Mouse (Mus musculus): ENCODE measurements at regions not wholly inside any gene's neighbourhood (a gene's known extent, or its start where the extent isn't known, plus 50 kb on each side); places are given as distances from the start of the nearest gene placed in this dataset.

DNA sequence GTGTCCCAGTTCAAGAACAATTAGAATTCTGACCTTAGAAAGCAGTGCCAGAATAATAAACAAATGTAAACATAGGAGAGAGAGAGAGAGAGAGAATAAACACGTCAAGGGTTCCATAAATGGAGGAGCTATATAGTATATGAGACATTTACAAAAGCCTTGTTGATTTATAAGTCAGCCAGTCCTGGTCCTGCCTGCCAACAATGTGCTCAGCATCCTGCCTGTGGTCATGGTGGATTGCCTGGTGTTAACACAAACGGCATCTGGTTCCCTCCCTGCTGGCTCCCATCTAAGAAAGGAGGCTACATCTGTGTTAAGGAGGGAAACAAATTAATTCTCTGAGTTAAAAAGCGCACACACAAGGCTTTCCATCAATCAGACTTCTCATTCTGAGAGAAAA, 133.5 kb upstream of the Hnrnpa3 start:
- in situ Hi-C loops (cut with MboI; ENCODE audit: low sequenced_read_pairs): no loop called here

- in situ Hi-C loops (cut with MboI; ENCODE audit: low sequenced_read_pairs): no loop called here
Measured at GRCm38 (mm10) chr2:75528706-75529105, 130.4 kb upstream of the Hnrnpa3 start.

DNA sequence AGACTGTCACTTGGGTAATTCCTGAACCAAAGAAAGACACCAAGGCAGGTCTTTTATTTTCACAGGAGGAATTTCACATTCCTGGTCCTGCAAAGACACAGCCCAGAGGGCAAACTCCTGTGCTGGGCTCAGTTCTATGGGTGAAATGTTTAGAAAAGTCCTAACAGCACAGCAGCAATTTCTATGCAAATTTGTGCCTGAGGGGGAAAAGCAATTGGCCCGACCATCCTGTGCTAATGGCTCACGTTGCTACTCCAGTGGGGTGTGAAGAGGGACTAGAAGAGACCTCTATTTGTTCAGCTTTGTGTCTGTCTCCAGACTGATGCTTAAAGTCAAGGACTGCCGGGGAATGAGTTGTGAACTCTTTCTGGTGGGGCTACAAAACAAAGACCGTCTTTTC, 120.9 kb upstream of the Hnrnpa3 start:
- in situ Hi-C loops (cut with MboI; ENCODE audit: low sequenced_read_pairs): no loop called here

DNA sequence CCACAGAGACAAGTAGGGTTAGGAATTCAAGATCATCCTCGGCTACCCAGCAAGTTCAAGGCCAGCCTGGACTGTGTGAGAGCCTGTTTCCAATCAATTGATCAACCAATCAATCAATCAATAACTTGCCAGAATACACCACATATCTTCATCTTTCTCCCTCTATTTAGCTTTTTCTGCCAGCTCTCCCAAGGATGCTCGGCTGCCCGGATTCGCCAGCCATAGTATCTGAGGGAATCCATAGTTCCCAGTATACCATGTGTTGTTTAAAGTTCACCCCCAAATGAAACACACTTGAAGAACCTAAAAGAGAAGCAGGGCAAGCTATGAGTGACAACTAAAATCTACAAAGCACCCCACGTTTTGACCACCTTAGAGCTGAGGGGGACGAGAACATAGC, 119.3 kb upstream of the Hnrnpa3 start:
- in situ Hi-C loops (cut with MboI; ENCODE audit: low sequenced_read_pairs): no loop called here

DNA sequence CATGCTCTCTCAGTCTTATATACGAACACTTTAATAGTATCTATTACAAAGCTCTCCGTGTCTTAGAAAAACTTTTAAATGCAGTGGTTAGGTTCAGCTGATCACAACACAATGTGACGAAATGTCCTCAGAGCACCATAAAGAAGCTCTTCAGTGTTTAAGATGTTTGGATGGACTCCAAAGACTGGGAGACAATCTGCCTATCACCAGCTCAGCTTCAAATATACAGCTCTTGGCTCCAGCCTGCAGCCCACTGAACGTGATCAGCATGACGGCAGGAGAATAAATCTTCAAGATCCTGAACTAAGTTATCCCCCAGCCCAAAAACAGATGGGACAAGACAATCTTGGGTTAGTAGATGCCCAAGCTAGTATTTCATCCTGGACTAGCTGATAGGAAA, 116.7 kb upstream of the Hnrnpa3 start:
- in situ Hi-C loops (cut with MboI; ENCODE audit: low sequenced_read_pairs): no loop called here

GRCm38 (mm10) chr2:75542781-75543180, 116.3 kb upstream of the Hnrnpa3 start:
- in situ Hi-C loops (cut with MboI; ENCODE audit: low sequenced_read_pairs): no loop called here

DNA sequence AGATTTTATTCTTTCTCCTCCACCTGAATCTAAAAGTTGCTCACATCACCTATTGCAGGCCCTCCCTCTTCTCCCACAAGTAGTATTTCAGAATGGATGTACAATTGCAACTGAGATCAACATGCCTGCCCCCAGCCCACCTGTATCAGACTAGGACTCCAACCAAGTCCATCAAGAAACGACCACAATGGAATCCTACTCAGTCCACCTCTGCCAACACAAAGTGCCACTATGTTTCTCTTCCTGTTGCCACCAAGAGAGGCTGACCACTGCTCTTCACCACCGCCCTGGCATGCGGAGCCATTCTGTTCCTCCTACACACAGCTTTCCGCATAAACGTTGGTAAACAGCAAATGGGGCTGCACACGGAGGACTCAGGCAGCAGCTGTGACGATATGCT, 113.1 kb upstream of the Hnrnpa3 start:
- in situ Hi-C loops (cut with MboI; ENCODE audit: low sequenced_read_pairs): no loop called here

DNA sequence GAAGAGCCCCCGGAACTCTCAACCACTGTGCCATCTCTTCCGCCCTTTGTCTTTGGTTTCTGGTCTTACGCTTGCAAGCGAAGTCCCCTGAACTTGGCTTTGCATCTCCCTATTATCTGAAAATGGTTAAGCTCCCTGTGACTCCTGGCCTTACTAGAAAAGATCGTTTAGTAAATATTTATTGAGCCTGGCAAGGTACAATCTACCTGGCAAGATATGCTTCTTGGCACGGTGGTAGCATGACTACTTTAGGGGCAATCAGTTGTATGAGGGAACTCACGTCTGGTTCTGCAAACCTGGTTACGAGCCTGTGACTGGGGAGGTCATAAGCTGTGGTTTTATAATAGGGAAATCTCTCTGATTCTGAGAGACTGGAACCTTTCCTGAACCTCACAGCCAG, 103.4 kb upstream of the Hnrnpa3 start:
- in situ Hi-C loops (cut with MboI; ENCODE audit: low sequenced_read_pairs): no loop called here

DNA sequence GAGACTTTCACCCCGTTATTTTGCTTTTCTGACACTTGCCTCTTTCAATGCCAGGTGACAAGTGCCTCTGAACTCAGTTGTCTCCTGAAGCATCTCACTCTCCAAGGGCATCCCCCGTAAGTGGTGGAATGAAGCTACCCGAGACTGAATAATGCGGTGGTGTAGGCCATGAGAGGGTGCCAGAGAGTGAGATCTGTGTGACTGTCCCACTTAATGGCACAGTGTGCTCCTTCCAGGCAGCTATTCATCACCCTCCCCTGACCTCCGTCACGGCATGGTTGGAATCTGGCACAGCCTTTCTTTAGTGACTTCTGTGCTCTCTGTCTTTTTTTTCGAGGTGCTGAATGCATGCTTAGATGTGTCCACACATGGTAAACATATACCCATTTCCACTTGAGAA, 102.3 kb upstream of the Hnrnpa3 start:
- in situ Hi-C loops (cut with MboI; ENCODE audit: low sequenced_read_pairs): no loop called here

DNA sequence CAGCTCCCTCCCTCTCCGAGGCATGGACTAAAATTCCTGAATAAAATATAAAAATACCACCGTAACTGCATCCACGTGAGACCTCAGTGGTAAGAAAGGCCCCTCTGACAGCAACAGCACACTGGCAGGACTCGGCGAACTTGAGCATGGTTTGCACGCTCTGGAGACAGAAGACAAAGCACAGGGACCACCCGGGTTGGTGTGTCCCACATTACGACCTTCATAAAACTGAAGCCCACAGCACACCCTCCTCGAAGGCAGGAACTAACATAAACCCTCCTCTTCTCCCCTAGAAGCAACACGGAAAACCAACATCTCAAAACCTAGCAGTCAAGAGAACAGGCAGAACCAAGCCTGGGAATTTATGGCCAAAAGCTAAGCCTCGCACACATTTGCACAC, 101.7 kb upstream of the Hnrnpa3 start:
- in situ Hi-C loops (cut with MboI; ENCODE audit: low sequenced_read_pairs): no loop called here

GRCm38 (mm10) chr2:75559920-75560319, 99.1 kb upstream of the Hnrnpa3 start:
- in situ Hi-C loops (cut with MboI; ENCODE audit: low sequenced_read_pairs): no loop called here

DNA sequence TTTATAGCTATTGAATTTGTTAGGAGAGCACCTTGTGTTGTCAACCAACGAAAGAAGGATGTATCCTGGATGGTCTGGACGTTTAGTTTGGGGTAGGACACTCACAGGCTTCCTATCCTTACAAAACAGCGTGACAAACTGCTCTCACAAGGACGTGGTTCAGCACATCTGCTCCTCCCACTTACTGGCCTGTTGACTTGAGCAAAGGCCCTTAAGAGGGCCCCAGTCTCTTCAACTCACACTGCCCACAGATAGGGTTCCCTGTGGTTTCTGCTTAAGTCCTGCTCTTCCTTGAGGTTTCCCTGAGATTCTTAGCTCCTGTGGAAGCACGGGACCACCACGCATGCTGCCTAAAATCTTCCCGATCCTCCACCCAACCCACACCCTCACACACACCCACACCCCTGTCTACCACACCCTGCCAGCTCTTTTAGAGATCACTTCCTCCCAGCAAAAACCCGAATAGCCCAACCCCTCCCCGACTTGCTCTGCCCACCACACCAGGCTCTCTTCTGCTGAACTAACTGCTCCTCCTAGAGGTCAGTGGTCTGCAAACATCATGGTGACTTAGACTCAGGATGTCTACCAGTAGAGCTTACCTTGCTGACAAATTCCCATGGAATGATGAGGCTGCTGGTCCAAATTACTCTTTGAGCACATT, 95.7 kb upstream of the Hnrnpa3 start:
- in situ Hi-C loops (cut with MboI; ENCODE audit: low sequenced_read_pairs): no loop called here

- in situ Hi-C loops (cut with MboI; ENCODE audit: low sequenced_read_pairs): no loop called here
Measured at GRCm38 (mm10) chr2:75564809-75565208, 94.3 kb upstream of the Hnrnpa3 start.

DNA sequence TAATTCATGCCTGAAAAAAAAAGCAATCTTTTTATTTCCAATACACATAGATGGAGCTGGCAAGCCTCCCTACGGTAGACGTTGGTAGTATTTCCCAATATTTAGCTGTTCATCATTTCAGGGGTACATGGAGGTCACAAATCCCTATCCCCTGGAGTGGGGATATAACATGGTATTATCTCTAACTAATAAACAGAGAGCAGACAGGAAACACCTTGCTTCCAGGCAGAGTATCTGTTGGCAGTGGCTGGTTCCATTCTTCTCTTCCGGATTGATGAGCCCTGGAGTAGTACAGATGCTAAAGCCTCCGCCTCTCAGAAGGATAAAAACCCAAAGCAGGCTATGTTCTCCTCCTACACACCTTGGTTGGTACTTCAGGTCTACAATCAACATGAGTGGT, 91.9 kb upstream of the Hnrnpa3 start:
- in situ Hi-C loops (cut with MboI; ENCODE audit: low sequenced_read_pairs): no loop called here

GRCm38 (mm10) chr2:75569756-75570155, 89.3 kb upstream of the Hnrnpa3 start:
- in situ Hi-C loops (cut with MboI; ENCODE audit: low sequenced_read_pairs): no loop called here

GRCm38 (mm10) chr2:75570246-75570645, 88.8 kb upstream of the Hnrnpa3 start:
- in situ Hi-C loops (cut with MboI; ENCODE audit: low sequenced_read_pairs): no loop called here

GRCm38 (mm10) chr2:75584975-75585374, 74.1 kb upstream of the Hnrnpa3 start:
- in situ Hi-C loops (cut with MboI; ENCODE audit: low sequenced_read_pairs): loop anchor here (25.0 kb wide), 1 partner anchor 873 kb away; the partner anchor contains the start of genes Hoxd3, Hoxd4 and Hoxd8

DNA sequence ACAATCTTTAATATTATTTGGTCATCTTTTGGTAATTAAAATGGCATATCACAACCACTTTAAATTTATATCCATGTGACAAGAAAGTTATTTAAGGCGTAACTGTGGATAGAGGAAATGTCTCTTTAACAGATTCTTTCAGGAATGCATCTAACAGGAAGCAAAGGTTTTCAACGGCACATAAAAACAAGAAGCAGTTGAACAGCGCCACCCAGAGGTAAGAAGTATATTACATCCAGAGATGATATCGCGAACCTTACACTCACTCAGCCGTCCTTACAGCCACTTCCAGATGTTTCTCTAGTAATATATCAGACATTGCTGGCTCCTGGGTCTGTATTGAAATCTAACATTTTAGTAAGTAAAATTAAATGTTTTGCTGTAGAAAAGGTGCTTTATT, 70.5 kb upstream of the Hnrnpa3 start:
- in situ Hi-C loops (cut with MboI; ENCODE audit: low sequenced_read_pairs): loop anchor here (25.0 kb wide), 1 partner anchor 876 kb away; the partner anchor contains the start of genes Hoxd3, Hoxd4 and Hoxd8

- in situ Hi-C loops (cut with MboI; ENCODE audit: low sequenced_read_pairs): loop anchor here (25.0 kb wide), 1 partner anchor 877 kb away; the partner anchor contains the start of genes Hoxd3, Hoxd4 and Hoxd8
Measured at GRCm38 (mm10) chr2:75589452-75589851, 69.6 kb upstream of the Hnrnpa3 start.

DNA sequence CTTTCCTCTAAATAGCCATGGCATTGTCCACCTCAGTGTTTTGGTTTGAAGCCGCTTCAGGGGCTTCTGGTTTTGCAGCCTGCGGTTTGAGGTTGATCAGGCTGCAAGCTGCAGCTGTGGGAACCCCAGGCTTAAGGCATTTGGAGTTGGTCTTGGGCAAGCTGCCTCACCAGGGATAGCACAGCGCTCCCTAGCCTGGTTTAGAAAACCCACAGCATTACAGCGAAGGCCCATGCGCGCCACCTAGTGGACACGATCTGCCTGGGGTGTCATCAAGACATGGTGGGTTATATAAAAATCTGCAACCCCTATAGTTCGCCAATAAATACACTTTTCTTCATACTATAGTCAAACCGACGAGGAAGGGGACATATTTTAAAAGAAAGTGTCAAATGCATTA, 68.9 kb upstream of the Hnrnpa3 start:
- in situ Hi-C loops (cut with MboI; ENCODE audit: low sequenced_read_pairs): loop anchor here (25.0 kb wide), 1 partner anchor 878 kb away; the partner anchor contains the start of genes Hoxd3, Hoxd4 and Hoxd8

GRCm38 (mm10) chr2:75600511-75600910, 58.5 kb upstream of the Hnrnpa3 start:
- in situ Hi-C loops (cut with MboI; ENCODE audit: low sequenced_read_pairs): loop anchor here (25.0 kb wide), 1 partner anchor 362 kb away; no protein-coding TSS in a partner anchor

DNA sequence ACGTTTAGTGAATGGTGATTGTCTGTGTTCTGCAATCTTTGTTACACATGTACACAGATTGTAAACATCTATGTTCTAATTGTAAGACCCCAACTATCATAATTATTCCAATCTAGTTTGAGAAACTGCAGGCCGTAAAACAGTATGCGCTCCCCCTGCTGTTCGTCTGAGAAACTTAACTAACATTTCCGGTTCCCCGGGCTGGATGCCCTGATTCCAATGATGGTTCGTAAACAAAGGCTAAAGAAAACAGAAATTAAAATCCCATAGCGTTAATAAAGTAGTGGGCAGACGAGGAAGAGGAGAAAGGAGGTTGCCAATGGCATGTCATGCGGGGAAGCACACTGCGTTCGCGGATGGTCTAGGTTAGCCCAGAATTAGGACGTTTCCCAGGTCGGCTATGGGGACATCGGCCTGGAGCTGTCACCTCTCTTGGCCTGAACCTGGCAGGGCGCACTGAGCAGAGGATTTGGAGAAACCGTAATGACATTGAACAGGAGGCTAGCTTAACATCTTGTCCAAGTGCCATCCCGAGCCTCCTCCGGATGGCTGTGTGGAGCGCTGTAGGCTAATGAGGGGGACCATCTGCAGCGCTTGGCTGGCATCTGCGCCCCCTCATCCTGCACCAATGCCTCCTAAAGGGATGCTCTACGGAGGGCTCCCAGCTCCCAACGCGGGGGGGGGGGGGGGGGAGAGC, 55.7 kb upstream of the Hnrnpa3 start:
- in situ Hi-C loops (cut with MboI; ENCODE audit: low sequenced_read_pairs): loop anchor here (25.0 kb wide), 1 partner anchor 359 kb away; no protein-coding TSS in a partner anchor
